Mouse (Mus musculus): ENCODE measurements around the gene Pde10a. TPM values are rescaled to one million over a fixed set of nuclear protein-coding genes. Genes with fewer than 3 reads are reported as not detected.
A peak's percentile ranks its signal among the peaks of the same experiment; 100 is the strongest.

Pde10a gene
- polyA plus RNA-seq, 1 experiment from 2014 or later: 21.5 TPM

- WGBS: 66% methylated on average over 4 of the region's 4 CpGs
- H3K4me2 ChIP-seq (replicated peaks): no peak overlapping the region
- H3K4me3 ChIP-seq: no peak overlapping the region
- H3K36me3 ChIP-seq: no peaks in the 10 kb centered on the region
- no peak overlapping the region for H3K9ac ChIP-seq (replicated peaks)
- no peaks in the 10 kb centered on the region for H3K9me3 ChIP-seq
- no peaks in the 10 kb centered on the region for H3K4me1 ChIP-seq
- H3K27me3 ChIP-seq: no peaks in the 10 kb centered on the region
- ATAC-seq (replicated peaks): no peak
- H3K27ac ChIP-seq (replicated peaks): no peak overlapping the region
These were observed 25.5 kb upstream of the Pde10a start for GRCm38 (mm10) chr17:8499564-8500117.

GRCm38 (mm10) chr17:8504381-8504780, 20.8 kb upstream of the Pde10a start:
- peaks cover 32% of the 10 kb centered on the region for H3K4me1 ChIP-seq
- H3K27me3 ChIP-seq: no peaks in the 10 kb centered on the region
- H3K36me3 ChIP-seq: no peaks in the 10 kb centered on the region
- H3K9me3 ChIP-seq: no peaks in the 10 kb centered on the region
- no peak overlapping the region for H3K27ac ChIP-seq (replicated peaks)
- H3K4me3 ChIP-seq: no peak overlapping the region
- no peak for ATAC-seq (replicated peaks)
- no peak overlapping the region for H3K9ac ChIP-seq (replicated peaks)
- 95% methylated on average over 3 of the region's 3 CpGs for WGBS
- no peak overlapping the region for H3K4me2 ChIP-seq (replicated peaks)

GRCm38 (mm10) chr17:8505669-8506426, 19.3 kb upstream of the Pde10a start:
- Histone ChIP-seq H3K27ac (replicated peaks) (peak overlapping the region; percentile 72), H3K4me1 (peaks cover 32% of the 10 kb centered on the region), H3K9ac (replicated peaks) (peak overlapping the region; percentile 40), H3K27me3 (no peaks in the 10 kb centered on the region), H3K4me2 (replicated peaks) (peak overlapping the region; percentile 48), H3K9me3 (no peaks in the 10 kb centered on the region), H3K36me3 (no peaks in the 10 kb centered on the region), H3K4me3 (peak overlapping the region; percentile 37)
- ATAC-seq (replicated peaks): peak; percentile 79
- WGBS: 1% methylated on average over 20 of the region's 20 CpGs

GRCm38 (mm10) chr17:8506726-8507125, 18.4 kb upstream of the Pde10a start:
- ATAC-seq (replicated peaks): no peak
- no peaks in the 10 kb centered on the region for H3K9me3 ChIP-seq

GRCm38 (mm10) chr17:8507654-8508053, 17.5 kb upstream of the Pde10a start:
- Histone ChIP-seq H3K4me1 (peaks cover 32% of the 10 kb centered on the region), H3K27me3 (no peaks in the 10 kb centered on the region), H3K9ac (replicated peaks) (0 out of 2 replicates have a peak overlapping the region, but pooled peaks have one; percentile 30), H3K36me3 (no peaks in the 10 kb centered on the region), H3K4me3 (peak overlapping the region; percentile 32; the same call in 1 of the 2 replicates), H3K27ac (replicated peaks) (peak overlapping the region; percentile 68), H3K9me3 (no peaks in the 10 kb centered on the region), H3K4me2 (replicated peaks) (peak overlapping the region; percentile 42)
- WGBS: 7% methylated on average over 3 of the region's 3 CpGs
- ATAC-seq (replicated peaks): no peak

More at GRCm38 (mm10) chr17:8506726-8507125, 18.4 kb upstream of the Pde10a start:
- H3K27me3 ChIP-seq: no peaks in the 10 kb centered on the region
- 54% methylated on average over 6 of the region's 6 CpGs for WGBS
- no peak overlapping the region for H3K27ac ChIP-seq (replicated peaks)
- no peaks in the 10 kb centered on the region for H3K36me3 ChIP-seq
- no peak overlapping the region for H3K9ac ChIP-seq (replicated peaks)
- H3K4me1 ChIP-seq: peaks cover 32% of the 10 kb centered on the region
- no peak overlapping the region for H3K4me2 ChIP-seq (replicated peaks)
- H3K4me3 ChIP-seq: no peak overlapping the region

- Histone ChIP-seq H3K9ac (replicated peaks) (peak overlapping the region; percentile 30), H3K4me3 (peak overlapping the region; percentile 32), H3K27ac (replicated peaks) (peak overlapping the region; percentile 68), H3K27me3 (no peaks in the 10 kb centered on the region), H3K4me2 (replicated peaks) (peak overlapping the region; percentile 42), H3K4me1 (peaks cover 32% of the 10 kb centered on the region), H3K36me3 (no peaks in the 10 kb centered on the region), H3K9me3 (no peaks in the 10 kb centered on the region)
- 0% methylated on average over 16 of the region's 16 CpGs for WGBS
- ATAC-seq (replicated peaks): peak; percentile 93
These were observed 16.6 kb upstream of the Pde10a start for GRCm38 (mm10) chr17:8508305-8509141.

GRCm38 (mm10) chr17:8516006-8516405, 9.2 kb upstream of the Pde10a start:
- ATAC-seq (replicated peaks): no peak
- Histone ChIP-seq H3K27me3 (no peaks in the 10 kb centered on the region), H3K9ac (replicated peaks) (no peak overlapping the region), H3K4me3 (no peak overlapping the region), H3K36me3 (no peaks in the 10 kb centered on the region), H3K4me2 (replicated peaks) (no peak overlapping the region), H3K4me1 (no peaks in the 10 kb centered on the region), H3K27ac (replicated peaks) (no peak overlapping the region), H3K9me3 (no peaks in the 10 kb centered on the region)
- 75% methylated on average over 6 of the region's 6 CpGs for WGBS

- H3K4me3 ChIP-seq: peak overlapping the region; percentile 60
- peaks cover 19% of the 10 kb centered on the region for H3K27me3 ChIP-seq
- no peaks in the 10 kb centered on the region for H3K9me3 ChIP-seq
- H3K4me2 ChIP-seq (replicated peaks): peak overlapping the region; percentile 93
- H3K36me3 ChIP-seq: no peaks in the 10 kb centered on the region
- WGBS: 25% methylated on average over 3 of the region's 3 CpGs
- ATAC-seq (replicated peaks): no peak; the same call in none of the 2 replicates
- 0 out of 2 replicates have a peak overlapping the region, but pooled peaks have one; percentile 17 for H3K27ac ChIP-seq (replicated peaks)
- peak overlapping the region; percentile 70 for H3K9ac ChIP-seq (replicated peaks)
- H3K4me1 ChIP-seq: peaks cover 27% of the 10 kb centered on the region
These were observed 1.2 kb upstream of the Pde10a start for GRCm38 (mm10) chr17:8523986-8524385.

- no peaks in the 10 kb centered on the region for H3K36me3 ChIP-seq
- H3K27me3 ChIP-seq: peaks cover 19% of the 10 kb centered on the region
- H3K9me3 ChIP-seq: no peaks in the 10 kb centered on the region
- WGBS: under 1% methylated on average over 39 of the region's 45 CpGs
- H3K9ac ChIP-seq (replicated peaks): peak overlapping the region; percentile 70
- peak overlapping the region; percentile 93 for H3K4me2 ChIP-seq (replicated peaks)
- peak overlapping the region; percentile 60 for H3K4me3 ChIP-seq
- ATAC-seq (replicated peaks): peak; percentile 89
- peaks cover 27% of the 10 kb centered on the region for H3K4me1 ChIP-seq
- 0 out of 2 replicates have a peak overlapping the region, but pooled peaks have one; percentile 41 for H3K27ac ChIP-seq (replicated peaks)
These were observed 596 bp upstream of the Pde10a start for GRCm38 (mm10) chr17:8524387-8525165.

GRCm38 (mm10) chr17:8525971-8526740, 984 bp downstream of the Pde10a start:
- H3K4me3 ChIP-seq: peak overlapping the region; percentile 60
- no peaks in the 10 kb centered on the region for H3K36me3 ChIP-seq
- H3K4me2 ChIP-seq (replicated peaks): peak overlapping the region; percentile 93
- WGBS: 2% methylated on average over 21 of the region's 21 CpGs
- H3K4me1 ChIP-seq: peaks cover 27% of the 10 kb centered on the region
- no peak overlapping the region; the same call in 1 of the 2 replicates for H3K9ac ChIP-seq (replicated peaks)
- H3K9me3 ChIP-seq: no peaks in the 10 kb centered on the region
- no peak overlapping the region for H3K27ac ChIP-seq (replicated peaks)
- no peak for ATAC-seq (replicated peaks)
- H3K27me3 ChIP-seq: peaks cover 19% of the 10 kb centered on the region

GRCm38 (mm10) chr17:8526815-8527261, 1.7 kb downstream of the Pde10a start:
- no peak overlapping the region for H3K4me2 ChIP-seq (replicated peaks)
- H3K27me3 ChIP-seq: peaks cover 19% of the 10 kb centered on the region
- no peaks in the 10 kb centered on the region for H3K9me3 ChIP-seq
- no peaks in the 10 kb centered on the region for H3K36me3 ChIP-seq
- no peak overlapping the region for H3K27ac ChIP-seq (replicated peaks)
- H3K9ac ChIP-seq (replicated peaks): no peak overlapping the region
- 17% methylated on average over 8 of the region's 9 CpGs for WGBS
- ATAC-seq (replicated peaks): no peak
- no peak overlapping the region for H3K4me3 ChIP-seq
- peaks cover 27% of the 10 kb centered on the region for H3K4me1 ChIP-seq
